Mouse (Mus musculus): ENCODE results near the gene Sdc1.

- TF ChIP-seq CTCF (IDR thresholded peaks at IDR 0.05; ENCODE audit: insufficient read depth, low read length) (no peak), POLR2A (IDR thresholded peaks at IDR 0.05; ENCODE audit: borderline replicate concordance, extremely low read depth, low read depth, low read length) (no peak)
Measured at GRCm38 (mm10) chr12:8803421-8804076, 32.4 kb downstream of the Sdc1 start.

Data from lung, adult 2 months (tissue).